Mouse (Mus musculus) heart, adult 2 months (tissue): Measurements from ENCODE around the gene Slc23a2. TPM values are rescaled to one million over a fixed set of nuclear protein-coding genes. Genes with fewer than 3 reads are reported as not detected.

Source experiments
- DNase-seq, 2 experiments: peaks; one replicate each; pipeline ENCODE4 v3.0.0; 2021
- H3K27ac ChIP-seq: fragments of 200-600 bp; 2 replicates; pipeline ENCODE4 v1.8.1; 2022
- H3K27me3 ChIP-seq: fragments of 200-500 bp; 2 replicates; pipeline ENCODE4 v1.6.1; 2012; ENCODE audit warnings: mild to moderate bottlenecking, low read length, inconsistent platforms, mixed read lengths; ENCODE audit not compliant: control insufficient read depth, insufficient read depth
- H3K36me3 ChIP-seq: fragments of 200-500 bp; 2 replicates; pipeline ENCODE4 v1.6.1; 2012; ENCODE audit warnings: low read length, inconsistent platforms; ENCODE audit not compliant: control insufficient read depth, insufficient read depth
- H3K4me1 ChIP-seq: fragments of 200-500 bp; 2 replicates; pipeline ENCODE4 v1.6.1; 2011; ENCODE audit warnings: low read length; ENCODE audit not compliant: control insufficient read depth, insufficient read depth
- H3K4me3 ChIP-seq: fragments of 200-600 bp; 2 replicates; pipeline ENCODE4 v1.8.1; 2022
- H3K79me2 ChIP-seq: fragments of 200-500 bp; replicated peaks from 2 replicates; pipeline ENCODE4 v1.6.1; 2012; ENCODE audit warnings: mild to moderate bottlenecking, inconsistent platforms, low read length, moderate library complexity, mixed read lengths; ENCODE audit not compliant: control insufficient read depth, insufficient read depth
- H3K9ac ChIP-seq: fragments of 200-500 bp; 2 replicates; pipeline ENCODE4 v1.6.1; 2012; ENCODE audit warnings: low read depth, mild to moderate bottlenecking, control low read depth, inconsistent platforms, low read length, mixed read lengths
- CTCF ChIP-seq: fragments of 200-600 bp; IDR thresholded peaks from 2 replicates; pipeline ENCODE4 v1.8.1; 2022; ENCODE audit warnings: antibody characterized with exemption, mild to moderate bottlenecking, moderate library complexity
- EP300 ChIP-seq: fragments of 200-500 bp; IDR thresholded peaks from 2 replicates; pipeline ENCODE4 v1.6.1; 2011; ENCODE audit warnings: low read depth, low read length, control low read depth; ENCODE audit not compliant: insufficient read depth
- POLR2A ChIP-seq: fragments of 200-500 bp; IDR thresholded peaks from 2 replicates; pipeline ENCODE4 v1.6.1; 2011; ENCODE audit warnings: mild to moderate bottlenecking, low read depth, low read length, control low read depth; ENCODE audit not compliant: insufficient read depth
- WGBS: fragments of 180-500 bp; shearing (Covaris S2); methylation state at CpG from one replicate; pipeline ENCODE4 v1.1.7; 2018; 5-methylcytosine and 5-hydroxymethylcytosine counted together
- intact Hi-C: fragments of 180-260 bp; cut with DNase I; formaldehyde crosslinking; loops from one replicate; pipeline ENCODE4 v1.15.1; 2025
- polyA plus RNA-seq: library from polyadenylated mRNA; depleted of rRNA; stranded (reverse); fragments of >200 nt; gene quantifications from 2 replicates; pipeline ENCODE4 v1.2.3, GENCODE M21; 2012
- total RNA-seq, 2 experiments: library from RNA; stranded (reverse); gene quantifications; 2 replicates each; pipeline ENCODE4 v1.2.3; 2021

Gene Slc23a2
- total and polyA plus RNA-seq, 3 experiments, result 11.2 to 15.6 (median 11.8) TPM

GRCm38 (mm10) chr2:132027366-132027765, 117.5 kb downstream of the Slc23a2 start:
- Histone ChIP-seq H3K27ac (no peak overlapping the region; the same call in 1 of the 2 replicates), H3K4me1 (peaks cover 6% of the 10 kb centered on the region), H3K9ac (no peak overlapping the region), H3K79me2 (no peaks in the 10 kb centered on the region), H3K27me3 (no peaks in the 10 kb centered on the region), H3K4me3 (no peak overlapping the region), H3K36me3 (no peaks in the 10 kb centered on the region)
- intact Hi-C loops, result no loop called here
- peak in 1 of 2 experiments; percentile 60 for DNase-seq
- TF ChIP-seq CTCF, result no peak
- no peak for TF ChIP-seq EP300
- peak; percentile 25; the same call in 1 of the 2 replicates for TF ChIP-seq POLR2A
- 61% methylated on average over 5 of the region's 5 CpGs for WGBS

DNA sequence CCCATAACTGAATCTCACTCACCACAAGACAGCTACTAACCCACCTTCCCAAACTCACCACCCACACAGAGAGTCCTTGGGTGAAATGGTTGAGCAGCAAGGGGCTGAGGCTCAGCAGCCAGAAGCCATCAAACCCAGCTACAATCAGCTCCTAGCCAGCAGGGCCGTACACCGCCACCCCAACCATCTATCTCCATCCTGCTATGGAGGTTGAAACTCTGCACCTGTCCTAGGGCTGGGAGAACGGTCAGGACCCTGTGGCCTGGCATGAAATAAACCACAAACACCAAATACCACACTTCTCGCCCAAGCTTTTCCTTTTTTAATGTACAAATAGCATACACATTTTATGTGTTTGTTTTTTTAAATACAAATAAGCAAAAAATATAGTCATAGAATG, 120.9 kb downstream of the Slc23a2 start:
- no peak overlapping the region for H3K4me3 ChIP-seq
- H3K9ac ChIP-seq, result no peak overlapping the region
- no peaks in the 10 kb centered on the region for H3K79me2 ChIP-seq
- intact Hi-C loops, result no loop called here
- TF ChIP-seq CTCF (no peak), POLR2A (no peak), EP300 (no peak)
- 95% methylated on average over 4 of the region's 4 CpGs for WGBS
- H3K27me3 ChIP-seq, result no peaks in the 10 kb centered on the region
- DNase-seq, result no peak
- peaks cover 2% of the 10 kb centered on the region; the same call in 1 of the 2 replicates for H3K36me3 ChIP-seq
- H3K27ac ChIP-seq, result no peak overlapping the region
- peaks cover 8% of the 10 kb centered on the region for H3K4me1 ChIP-seq

DNA sequence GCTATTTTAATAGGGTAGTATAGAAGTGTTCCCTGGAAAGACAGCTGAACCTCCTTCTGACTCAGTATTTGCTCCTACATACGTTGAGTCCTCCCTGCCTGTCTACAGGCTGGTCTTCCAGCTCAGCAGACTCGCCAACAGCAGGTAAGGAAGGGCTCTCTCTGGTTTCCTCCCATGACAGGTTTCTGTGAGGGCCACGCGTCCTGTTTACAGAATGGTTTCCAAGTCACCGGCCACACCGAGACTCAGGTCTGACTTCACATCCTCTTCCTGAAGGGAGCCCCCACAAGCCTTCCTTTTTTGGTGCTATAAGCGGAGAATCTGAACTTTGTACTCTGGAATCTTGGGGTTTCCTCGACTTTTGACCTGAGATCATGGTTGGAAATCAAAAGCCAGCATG, 122.3 kb downstream of the Slc23a2 start:
- Histone ChIP-seq H3K79me2 (no peaks in the 10 kb centered on the region), H3K36me3 (peaks cover 2% of the 10 kb centered on the region; the same call in 1 of the 2 replicates), H3K27ac (peak overlapping the region; percentile 12; the same call in 1 of the 2 replicates), H3K4me1 (peaks cover 8% of the 10 kb centered on the region), H3K4me3 (no peak overlapping the region), H3K9ac (no peak overlapping the region), H3K27me3 (no peaks in the 10 kb centered on the region)
- DNase-seq, result peak in 1 of 2 experiments; percentile 58
- 48% methylated on average over 8 of the region's 8 CpGs for WGBS
- intact Hi-C loops, result no loop called here
- TF ChIP-seq EP300, result no peak
- no peak for TF ChIP-seq POLR2A
- no peak for TF ChIP-seq CTCF

DNA sequence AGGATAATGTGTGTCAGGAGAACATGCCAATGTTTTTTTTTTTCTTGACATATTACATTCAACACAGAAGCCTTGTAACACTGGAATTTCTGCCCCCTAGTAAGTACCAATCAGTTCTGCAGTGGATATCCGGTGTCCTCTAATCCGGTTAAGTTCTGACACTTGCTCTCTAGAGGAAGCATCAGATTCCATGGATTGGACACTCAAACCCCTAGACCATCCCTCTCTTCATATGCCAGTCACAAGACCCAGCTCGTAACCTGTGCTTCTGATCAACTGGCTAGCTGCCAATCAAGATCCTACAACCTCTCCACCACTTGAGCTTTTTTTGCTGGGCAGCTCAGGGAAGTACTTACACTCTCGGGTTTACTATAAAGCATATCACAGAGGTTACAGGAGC, 123.3 kb downstream of the Slc23a2 start:
- Histone ChIP-seq H3K4me3 (no peak overlapping the region), H3K4me1 (peaks cover 8% of the 10 kb centered on the region), H3K9ac (no peak overlapping the region), H3K79me2 (no peaks in the 10 kb centered on the region), H3K36me3 (peaks cover 2% of the 10 kb centered on the region; the same call in 1 of the 2 replicates), H3K27me3 (no peaks in the 10 kb centered on the region), H3K27ac (peak overlapping the region; percentile 40)
- WGBS, result 61% methylated on average over 4 of the region's 4 CpGs
- TF ChIP-seq CTCF (no peak), POLR2A (no peak), EP300 (no peak)
- no peak for DNase-seq
- intact Hi-C loops, result no loop called here

GRCm38 (mm10) chr2:132020991-132021541, 123.8 kb downstream of the Slc23a2 start:
- 34% methylated on average over 5 of the region's 5 CpGs for WGBS
- no peak for TF ChIP-seq EP300
- 0 out of 2 replicates have a peak, but pooled peaks have one; percentile 18 for TF ChIP-seq POLR2A
- Histone ChIP-seq H3K4me3 (no peak overlapping the region), H3K9ac (no peak overlapping the region), H3K36me3 (peaks cover 2% of the 10 kb centered on the region; the same call in 1 of the 2 replicates), H3K27ac (peak overlapping the region; percentile 40), H3K79me2 (no peaks in the 10 kb centered on the region), H3K4me1 (peaks cover 8% of the 10 kb centered on the region), H3K27me3 (no peaks in the 10 kb centered on the region)
- DNase-seq, result peak in 1 of 2 experiments; percentile 76
- intact Hi-C loops, result no loop called here

- Histone ChIP-seq H3K79me2 (no peaks in the 10 kb centered on the region), H3K4me3 (no peak overlapping the region), H3K36me3 (peaks cover 2% of the 10 kb centered on the region; the same call in 1 of the 2 replicates), H3K27ac (peak overlapping the region; percentile 40), H3K4me1 (peaks cover 8% of the 10 kb centered on the region), H3K9ac (no peak overlapping the region), H3K27me3 (no peaks in the 10 kb centered on the region)
- intact Hi-C loops, result no loop called here
- no peak for TF ChIP-seq CTCF
- TF ChIP-seq POLR2A, result no peak
- TF ChIP-seq EP300, result no peak
- no peak for DNase-seq
- WGBS, result 70% methylated on average over 7 of the region's 7 CpGs
Observed at GRCm38 (mm10) chr2:132020420-132020819, 124.5 kb downstream of the Slc23a2 start.
